Mouse (Mus musculus) lung, postnatal 0 days (tissue): ENCODE data around the gene Gm9736.
"Not testable (repeated sequence)": the region's sequence is repeated elsewhere in the genome, so short reads cannot be mapped to it uniquely, and the experiment has no call there.

ENCODE experiments used
- CTCF ChIP-seq: IDR thresholded peaks from 2 replicates; pipeline ENCODE4 v1.5.1; 2016; ENCODE audit warnings: antibody characterized with exemption, mild to moderate bottlenecking
- EP300 ChIP-seq: IDR thresholded peaks from 2 replicates; pipeline ENCODE4 v1.6.1; 2016; ENCODE audit warnings: antibody characterized with exemption, mild to moderate bottlenecking, control low read depth

DNA sequence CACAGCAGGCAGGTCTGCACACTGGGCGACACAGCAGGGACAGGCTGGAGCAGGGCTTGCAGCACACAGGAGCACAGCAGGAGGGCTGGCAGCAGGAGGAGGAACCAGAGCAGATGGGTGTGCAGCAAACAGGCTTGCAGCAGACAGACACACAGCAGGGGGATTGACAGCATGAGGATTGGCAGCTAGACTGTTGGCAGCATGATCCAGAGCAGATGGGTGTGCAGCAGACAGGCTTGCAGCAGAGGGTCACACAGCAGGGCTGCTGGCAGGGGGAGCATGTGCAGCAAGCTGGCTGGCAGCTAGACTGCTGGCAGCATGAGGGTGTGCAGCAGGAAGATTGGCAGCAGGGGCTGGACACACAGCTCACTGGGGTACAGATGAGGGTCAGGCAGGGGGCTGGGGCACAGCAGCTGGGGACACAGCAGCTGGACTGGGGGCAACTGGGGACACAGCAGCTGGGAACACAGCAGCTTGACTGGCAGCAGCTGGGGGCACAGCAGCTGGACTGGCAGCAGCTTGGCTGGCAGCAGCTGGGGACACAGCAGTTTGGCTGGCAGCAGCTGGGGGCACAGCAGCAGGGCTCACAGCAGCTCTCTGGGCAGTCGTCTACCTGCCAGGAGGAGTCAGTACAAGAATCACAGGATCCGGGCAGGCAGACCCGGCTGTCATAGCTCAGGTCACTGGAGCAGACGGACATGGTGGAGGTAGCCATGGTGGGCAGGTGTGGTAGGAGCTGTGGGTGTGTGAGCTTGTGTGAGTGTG, 9.0 kb downstream of the Gm9736 start, which contains the start of gene Gm18596:
- TF ChIP-seq CTCF, EP300: not testable (repeated sequence)
